Mouse (Mus musculus): ENCODE data around the gene Exosc3. TPM values are rescaled to one million over a fixed set of nuclear protein-coding genes. Genes with fewer than 3 reads are reported as not detected.

Gene Exosc3
- polyA plus RNA-seq, 1 experiment from 2014 or later = 30.9 TPM

- Histone ChIP-seq H3K4me2 (ENCODE audit: low read length) (no peak overlapping the region), H3K4me1 (ENCODE audit: control insufficient read depth in 2 of 2, insufficient read depth in 2 of 2, low read length in 2 of 2) (no peaks in the 10 kb centered on the region), H3K9me3 (ENCODE audit: control insufficient read depth, low read length) (no peaks in the 10 kb centered on the region), H3K4me3 (ENCODE audit: control insufficient read depth in 1 of 2, insufficient read depth in 1 of 2, low read depth in 1 of 2, low read length in 2 of 2) (no peak overlapping the region), H3K27me3 (ENCODE audit: control insufficient read depth, insufficient read depth, low read length) (no peaks in the 10 kb centered on the region), H3K36me3 (ENCODE audit: control insufficient read depth, insufficient read depth, low read length) (peaks cover 72% of the 10 kb centered on the region), H3K9ac (ENCODE audit: low read length) (no peak overlapping the region), H3K27ac (replicated peaks in 1 of 2; ENCODE audit: control insufficient read depth in 1 of 2, insufficient read depth in 1 of 2, low read depth in 2 of 2, low read length in 2 of 2) (no peak overlapping the region)
- WGBS = 80% methylated on average over 3 of the region's 3 CpGs
- no peak for ATAC-seq (ENCODE audit: insufficient number of reproducible peaks, insufficient read depth, low FRiP score, low read depth)
Observed at GRCm38 (mm10) chr4:45371261-45371660, 28.7 kb upstream of the Exosc3 start.

GRCm38 (mm10) chr4:45356653-45357052 is 14.1 kb upstream of the Exosc3 start:
- WGBS = 90% methylated on average over 3 of the region's 3 CpGs
- no peaks in the 10 kb centered on the region for H3K9me3 ChIP-seq (ENCODE audit: control insufficient read depth, low read length)
- no peak overlapping the region for H3K4me3 ChIP-seq (ENCODE audit: control insufficient read depth in 1 of 2, insufficient read depth in 1 of 2, low read depth in 1 of 2, low read length in 2 of 2)
- no peak overlapping the region for H3K4me2 ChIP-seq (ENCODE audit: low read length)
- no peak overlapping the region for H3K27ac ChIP-seq (replicated peaks in 1 of 2; ENCODE audit: control insufficient read depth in 1 of 2, insufficient read depth in 1 of 2, low read depth in 2 of 2, low read length in 2 of 2)
- H3K27me3 ChIP-seq (ENCODE audit: control insufficient read depth, insufficient read depth, low read length) = no peaks in the 10 kb centered on the region
- H3K9ac ChIP-seq (ENCODE audit: low read length) = no peak overlapping the region
- peaks cover 44% of the 10 kb centered on the region for H3K36me3 ChIP-seq (ENCODE audit: control insufficient read depth, insufficient read depth, low read length)
- ATAC-seq (ENCODE audit: insufficient number of reproducible peaks, insufficient read depth, low FRiP score, low read depth) = no peak
- no peaks in the 10 kb centered on the region for H3K4me1 ChIP-seq (ENCODE audit: control insufficient read depth in 2 of 2, insufficient read depth in 2 of 2, low read length in 2 of 2)

DNA sequence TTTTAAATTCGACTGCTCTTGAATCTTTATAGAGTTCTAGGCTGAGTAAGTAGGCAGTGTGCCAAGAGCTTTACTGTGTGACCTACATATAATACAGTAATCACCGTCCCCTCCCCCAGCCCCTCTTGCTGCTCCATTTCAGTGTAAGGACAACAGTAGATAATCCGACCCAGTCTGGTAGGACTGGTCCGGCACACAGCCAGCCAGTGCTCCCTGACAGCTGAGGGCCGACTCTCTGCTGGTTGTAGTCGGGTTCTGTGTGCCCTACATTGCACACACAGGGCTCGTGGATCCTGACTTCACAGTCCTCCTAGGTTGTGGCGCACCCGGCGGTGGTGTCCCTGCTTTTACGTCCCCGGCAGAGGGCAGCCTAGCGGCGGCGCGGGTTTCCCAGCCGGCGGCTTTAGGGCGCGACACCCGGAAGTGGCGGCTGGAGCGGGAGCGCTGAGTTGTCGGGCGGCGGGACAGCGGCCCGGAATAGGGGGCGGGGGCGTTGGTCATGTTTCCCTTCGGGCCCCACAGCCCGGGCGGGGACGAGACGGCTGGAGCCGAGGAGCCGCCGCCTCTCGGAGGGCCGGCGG is 773 bp downstream of the Exosc3 start, which contains the start of gene Dcaf10:
Gene Dcaf10, plus strand, starts transcription at position 433 of the 581 bp plus-strand sequence.
- Histone ChIP-seq H3K27me3 (ENCODE audit: control insufficient read depth, insufficient read depth, low read length) (no peaks in the 10 kb centered on the region), H3K4me2 (ENCODE audit: low read length) (peak within 1 kb of the TSS; percentile 89)
- WGBS = 1% methylated on average over 40 of the region's 42 CpGs

GRCm38 (mm10) chr4:45341226-45341625 is 1.3 kb downstream of the Exosc3 start:
- Histone ChIP-seq H3K27me3 (ENCODE audit: control insufficient read depth, insufficient read depth, low read length) (no peaks in the 10 kb centered on the region), H3K4me2 (ENCODE audit: low read length) (peak overlapping the region; percentile 89), H3K9ac (ENCODE audit: low read length) (peak overlapping the region; percentile 97), H3K9me3 (ENCODE audit: control insufficient read depth, low read length) (no peaks in the 10 kb centered on the region), H3K4me3 (ENCODE audit: control insufficient read depth in 1 of 2, insufficient read depth in 1 of 2, low read depth in 1 of 2, low read length in 2 of 2) (peak overlapping the region in 1 of 2 experiments; percentile 95; a peak in 2 of 4 replicates), H3K27ac (replicated peaks in 1 of 2; ENCODE audit: control insufficient read depth in 1 of 2, insufficient read depth in 1 of 2, low read depth in 2 of 2, low read length in 2 of 2) (peak overlapping the region in 1 of 2 experiments; percentile 98; a peak in 2 of 4 replicates), H3K36me3 (ENCODE audit: control insufficient read depth, insufficient read depth, low read length) (peaks cover 8% of the 10 kb centered on the region; the same call in 1 of the 2 replicates), H3K4me1 (ENCODE audit: control insufficient read depth in 2 of 2, insufficient read depth in 2 of 2, low read length in 2 of 2) (peaks cover 4 to 18% of the 10 kb centered on the region in 2 experiments; a peak in 3 of 4 replicates)
- ATAC-seq (ENCODE audit: insufficient number of reproducible peaks, insufficient read depth, low FRiP score, low read depth) = no peak
- WGBS = 52% methylated on average over 9 of the region's 9 CpGs

More for the DNA sequence above, 773 bp downstream of the Exosc3 start, which contains the start of gene Dcaf10:
- ATAC-seq (ENCODE audit: insufficient number of reproducible peaks, insufficient read depth, low FRiP score, low read depth) = peak; percentile 94
- H3K4me3 ChIP-seq (ENCODE audit: control insufficient read depth in 1 of 2, insufficient read depth in 1 of 2, low read depth in 1 of 2, low read length in 2 of 2) = peak within 1 kb of the TSS; percentile 95
- H3K36me3 ChIP-seq (ENCODE audit: control insufficient read depth, insufficient read depth, low read length) = peaks cover 10% of the 10 kb centered on the region; the same call in 1 of the 2 replicates
- no peaks in the 10 kb centered on the region for H3K9me3 ChIP-seq (ENCODE audit: control insufficient read depth, low read length)
- H3K9ac ChIP-seq (ENCODE audit: low read length) = peak within 1 kb of the TSS; percentile 97
- H3K4me1 ChIP-seq (ENCODE audit: control insufficient read depth in 2 of 2, insufficient read depth in 2 of 2, low read length in 2 of 2) = peaks cover 4 to 18% of the 10 kb centered on the region in 2 experiments; a peak in 3 of 4 replicates
- H3K27ac ChIP-seq (replicated peaks in 1 of 2; ENCODE audit: control insufficient read depth in 1 of 2, insufficient read depth in 1 of 2, low read depth in 2 of 2, low read length in 2 of 2) = peak within 1 kb of the TSS; percentile 90 to 98

DNA sequence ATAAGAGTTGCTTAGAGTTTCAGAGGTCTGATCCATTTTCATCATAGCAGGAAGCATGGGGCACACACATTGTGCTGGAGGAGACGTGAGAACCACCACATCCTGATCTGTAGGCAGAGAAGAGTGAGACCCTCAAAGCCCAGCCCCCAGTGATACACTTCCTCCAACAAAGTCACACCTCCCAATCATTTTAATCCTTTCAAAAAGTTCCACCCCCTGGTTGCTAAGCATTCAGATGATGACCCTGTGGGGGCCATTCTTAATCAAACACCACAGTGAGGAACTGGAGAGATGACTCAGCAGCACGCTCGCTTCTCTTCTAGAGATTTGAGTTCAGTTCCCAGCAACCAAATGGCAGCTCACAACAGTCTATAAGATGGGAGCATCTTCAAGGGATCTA is 10.1 kb downstream of the Exosc3 start:
- H3K4me2 ChIP-seq (ENCODE audit: low read length) = no peak overlapping the region
- H3K27ac ChIP-seq (replicated peaks in 1 of 2; ENCODE audit: control insufficient read depth in 1 of 2, insufficient read depth in 1 of 2, low read depth in 2 of 2, low read length in 2 of 2) = no peak overlapping the region
- no peak for ATAC-seq (ENCODE audit: insufficient number of reproducible peaks, insufficient read depth, low FRiP score, low read depth)
- no peaks in the 10 kb centered on the region for H3K36me3 ChIP-seq (ENCODE audit: control insufficient read depth, insufficient read depth, low read length)
- H3K27me3 ChIP-seq (ENCODE audit: control insufficient read depth, insufficient read depth, low read length) = no peaks in the 10 kb centered on the region
- H3K4me3 ChIP-seq (ENCODE audit: control insufficient read depth in 1 of 2, insufficient read depth in 1 of 2, low read depth in 1 of 2, low read length in 2 of 2) = no peak overlapping the region
- H3K9me3 ChIP-seq (ENCODE audit: control insufficient read depth, low read length) = peaks cover 4% of the 10 kb centered on the region; the same call in 1 of the 2 replicates
- no peaks in the 10 kb centered on the region for H3K4me1 ChIP-seq (ENCODE audit: control insufficient read depth in 2 of 2, insufficient read depth in 2 of 2, low read length in 2 of 2)
- 49% methylated on average over 3 of the region's 3 CpGs for WGBS
- H3K9ac ChIP-seq (ENCODE audit: low read length) = no peak overlapping the region

- Histone ChIP-seq H3K27ac (replicated peaks in 1 of 2; ENCODE audit: control insufficient read depth in 1 of 2, insufficient read depth in 1 of 2, low read depth in 2 of 2, low read length in 2 of 2) (no peak overlapping the region), H3K9me3 (ENCODE audit: control insufficient read depth, low read length) (peaks cover 4% of the 10 kb centered on the region; the same call in 1 of the 2 replicates), H3K4me2 (ENCODE audit: low read length) (no peak overlapping the region), H3K27me3 (ENCODE audit: control insufficient read depth, insufficient read depth, low read length) (no peaks in the 10 kb centered on the region), H3K4me1 (ENCODE audit: control insufficient read depth in 2 of 2, insufficient read depth in 2 of 2, low read length in 2 of 2) (no peaks in the 10 kb centered on the region), H3K9ac (ENCODE audit: low read length) (no peak overlapping the region), H3K36me3 (ENCODE audit: control insufficient read depth, insufficient read depth, low read length) (no peaks in the 10 kb centered on the region), H3K4me3 (ENCODE audit: control insufficient read depth in 1 of 2, insufficient read depth in 1 of 2, low read depth in 1 of 2, low read length in 2 of 2) (no peak overlapping the region)
- no peak for ATAC-seq (ENCODE audit: insufficient number of reproducible peaks, insufficient read depth, low FRiP score, low read depth)
- WGBS = 73% methylated on average over 7 of the region's 7 CpGs
Observed at GRCm38 (mm10) chr4:45331139-45331538, 11.4 kb downstream of the Exosc3 start.

GRCm38 (mm10) chr4:45320159-45320816 is 22.2 kb downstream of the Exosc3 start:
- WGBS = 1% methylated on average over 56 of the region's 56 CpGs

More at GRCm38 (mm10) chr4:45320159-45320816, 22.2 kb downstream of the Exosc3 start:
- Histone ChIP-seq H3K36me3 (ENCODE audit: control insufficient read depth, insufficient read depth, low read length) (peaks cover 33% of the 10 kb centered on the region), H3K4me3 (ENCODE audit: control insufficient read depth in 1 of 2, insufficient read depth in 1 of 2, low read depth in 1 of 2, low read length in 2 of 2) (peak overlapping the region; percentile 83 to 95), H3K27me3 (ENCODE audit: control insufficient read depth, insufficient read depth, low read length) (peaks cover 4% of the 10 kb centered on the region; the same call in 1 of the 2 replicates), H3K4me1 (ENCODE audit: control insufficient read depth in 2 of 2, insufficient read depth in 2 of 2, low read length in 2 of 2) (peaks cover 2 to 8% of the 10 kb centered on the region in 2 experiments; a peak in 3 of 4 replicates), H3K4me2 (ENCODE audit: low read length) (peak overlapping the region; percentile 65), H3K27ac (replicated peaks in 1 of 2; ENCODE audit: control insufficient read depth in 1 of 2, insufficient read depth in 1 of 2, low read depth in 2 of 2, low read length in 2 of 2) (peak overlapping the region; percentile 81 to 85), H3K9ac (ENCODE audit: low read length) (peak overlapping the region; percentile 86), H3K9me3 (ENCODE audit: control insufficient read depth, low read length) (no peaks in the 10 kb centered on the region)
- ATAC-seq (ENCODE audit: insufficient number of reproducible peaks, insufficient read depth, low FRiP score, low read depth) = peak; percentile 73
